Mouse (Mus musculus): Measurements from ENCODE around the gene Dnpep.

Gene Dnpep

GRCm38 (mm10) chr1:75327461-75327860, 9.7 kb upstream of the Dnpep start:
- DNase-seq (ENCODE audit: low read depth), result no peak

GRCm38 (mm10) chr1:75319166-75319565, 1.4 kb upstream of the Dnpep start:
- no peak for DNase-seq (ENCODE audit: low read depth)

GRCm38 (mm10) chr1:75318736-75319135, 946 bp upstream of the Dnpep start:
- no peak for DNase-seq (ENCODE audit: low read depth)

GRCm38 (mm10) chr1:75318301-75318700, 511 bp upstream of the Dnpep start:
- no peak for DNase-seq (ENCODE audit: low read depth)

- peak; percentile 73 for DNase-seq (ENCODE audit: low read depth)
Observed at GRCm38 (mm10) chr1:75316861-75317240, 939 bp downstream of the Dnpep start.

GRCm38 (mm10) chr1:75315456-75316365, 2.1 kb downstream of the Dnpep start:
- no peak for DNase-seq (ENCODE audit: low read depth)

DNA sequence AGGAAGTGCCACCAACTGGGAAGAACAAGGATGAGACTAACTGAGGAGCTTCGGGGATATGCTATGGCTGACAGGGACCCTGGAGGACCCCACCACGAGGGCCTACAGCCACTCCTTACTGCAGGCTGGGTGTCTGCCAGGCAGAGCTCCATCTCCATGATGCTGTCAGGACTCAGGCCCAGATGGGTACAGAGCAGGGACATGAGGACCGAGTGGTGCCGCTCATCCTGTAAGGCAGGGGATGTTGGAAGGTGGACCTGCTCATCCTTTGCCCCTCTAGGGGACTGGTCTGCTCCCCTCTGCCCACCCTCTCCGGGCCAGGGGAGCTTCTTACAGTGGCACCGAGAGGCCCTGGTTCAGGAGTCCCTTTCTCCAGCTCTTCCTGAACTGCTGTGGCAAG, 2.8 kb downstream of the Dnpep start:
- no peak for DNase-seq (ENCODE audit: low read depth)

- DNase-seq (ENCODE audit: low read depth), result no peak
Observed at GRCm38 (mm10) chr1:75311694-75312093, 6.1 kb downstream of the Dnpep start.

DNA sequence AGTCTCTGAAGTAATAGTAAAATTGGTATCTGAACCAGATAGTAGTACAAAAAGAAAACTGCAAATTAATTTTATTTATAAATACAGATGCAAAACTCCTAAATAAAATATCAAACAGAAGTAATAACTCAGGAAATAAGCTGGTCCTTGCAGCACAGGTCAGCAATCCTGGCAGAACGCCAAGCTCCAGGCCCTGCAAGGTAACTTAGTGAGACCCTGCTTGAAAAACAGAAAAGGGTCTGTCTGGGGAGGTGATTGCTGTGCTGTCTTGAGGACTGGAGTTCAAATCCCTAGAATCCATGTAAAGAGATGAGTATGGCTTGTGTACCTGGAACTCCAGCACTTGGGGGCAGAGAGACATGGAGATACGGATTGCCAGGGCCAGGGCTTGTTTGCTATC, 13.1 kb downstream of the Dnpep start:
- DNase-seq (ENCODE audit: low read depth), result no peak

GRCm38 (mm10) chr1:75294294-75294693, 23.5 kb downstream of the Dnpep start:
- no peak for DNase-seq (ENCODE audit: low read depth)

- no peak for DNase-seq (ENCODE audit: low read depth)
Observed at GRCm38 (mm10) chr1:75293331-75293701, 24.5 kb downstream of the Dnpep start.

DNA sequence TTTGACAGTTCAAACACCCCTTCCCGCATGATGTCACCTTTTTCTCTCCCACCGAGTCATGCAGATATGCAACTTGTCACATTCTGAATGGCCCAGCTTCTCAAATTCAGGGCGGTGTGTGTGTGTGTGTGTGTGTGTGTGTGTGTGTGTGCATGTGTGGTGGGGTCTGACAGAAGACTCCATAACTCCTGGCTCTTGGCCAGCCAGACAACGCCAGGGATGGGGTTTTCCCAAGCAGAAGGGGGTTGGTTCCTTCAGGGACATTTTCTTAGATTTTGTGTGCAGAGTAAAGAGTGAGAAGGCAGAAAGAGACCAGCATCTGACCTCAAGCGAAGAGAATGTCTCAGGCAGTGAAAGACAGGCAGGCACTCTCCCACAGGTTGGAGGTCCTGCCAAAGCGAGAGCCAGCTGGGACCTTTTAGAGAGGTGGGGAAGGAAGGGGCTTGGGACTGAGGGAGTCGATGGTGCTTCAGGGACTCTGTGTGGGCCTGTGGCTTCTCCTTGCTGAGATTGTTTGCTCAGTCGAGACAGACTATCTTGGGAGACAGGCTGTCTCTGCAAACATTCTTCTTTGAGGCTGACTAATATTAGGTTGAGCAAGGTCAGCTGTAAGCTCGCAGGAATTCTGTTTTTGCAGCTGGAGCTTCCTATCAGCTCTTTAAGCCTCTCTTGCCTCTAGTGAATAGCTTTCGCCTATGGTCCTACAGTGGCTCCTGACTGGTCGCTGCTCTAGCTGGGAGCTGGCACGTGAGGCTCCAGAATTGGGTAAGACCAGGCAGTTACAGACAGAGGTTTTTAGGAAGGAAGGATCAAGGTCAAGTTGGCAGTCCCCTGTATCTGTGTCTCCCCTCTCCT, 25.1 kb downstream of the Dnpep start:
- no peak for DNase-seq (ENCODE audit: low read depth)

DNA sequence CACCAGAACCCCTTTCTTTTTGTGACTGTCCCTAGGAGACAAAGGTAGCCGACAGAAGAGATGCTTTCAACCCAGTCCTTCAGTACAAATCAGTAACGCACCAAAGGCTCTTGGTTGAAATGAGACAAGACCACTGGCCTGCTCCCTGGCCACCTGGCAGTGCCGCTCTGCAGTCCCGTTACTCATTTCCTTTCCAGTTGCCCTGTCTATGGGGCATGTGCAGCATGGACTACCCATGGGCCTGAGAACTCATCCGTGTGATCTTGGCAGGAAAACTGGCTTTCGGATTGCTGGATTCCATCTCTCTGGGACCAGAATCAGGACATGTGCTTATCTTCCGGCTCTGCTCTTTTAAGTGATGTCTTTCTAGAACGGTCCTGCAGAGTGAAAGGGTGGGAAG, 26.5 kb downstream of the Dnpep start:
- DNase-seq (ENCODE audit: low read depth), result no peak

DNA sequence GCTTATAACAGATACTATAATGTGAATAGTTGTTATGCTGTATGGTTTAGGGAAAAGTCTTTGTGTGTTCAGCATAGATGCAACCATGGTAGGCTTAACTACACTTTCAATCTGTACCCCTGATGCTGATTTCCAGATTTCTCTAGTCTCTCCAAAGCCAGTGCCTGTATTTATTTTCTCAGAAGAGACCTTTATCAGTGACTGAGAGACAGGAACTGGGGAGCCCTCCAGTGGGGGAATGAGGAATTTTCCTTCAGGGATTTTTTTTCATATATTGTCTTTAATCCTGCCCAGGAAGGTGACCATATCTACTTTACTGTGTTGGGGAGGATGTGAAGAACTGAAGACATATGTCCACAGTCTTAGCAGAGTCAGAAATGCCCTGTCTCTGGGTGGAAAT, 27.2 kb downstream of the Dnpep start:
- peak; percentile 20 for DNase-seq (ENCODE audit: low read depth)

- no peak for DNase-seq (ENCODE audit: low read depth)
Observed at GRCm38 (mm10) chr1:75289888-75290431, 27.8 kb downstream of the Dnpep start.

DNA sequence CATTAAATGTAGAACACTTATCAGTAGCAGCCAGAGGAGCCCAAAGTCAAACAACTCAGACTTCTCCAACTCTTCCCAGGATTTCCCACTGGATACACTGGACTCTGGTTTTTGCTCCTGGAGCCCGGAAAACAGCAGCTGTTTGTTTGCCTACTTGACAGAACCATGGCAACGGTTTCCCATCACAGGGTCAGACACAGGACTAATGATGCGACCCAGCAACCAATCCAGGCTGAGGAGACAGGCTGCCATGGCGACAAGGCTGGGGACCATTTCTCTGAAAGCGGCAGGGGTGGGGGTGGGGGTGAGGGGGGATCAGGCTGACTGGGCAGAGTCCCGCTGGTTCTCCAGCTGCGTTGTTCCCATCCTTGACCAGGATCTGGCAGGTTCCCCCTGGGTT, 28.4 kb downstream of the Dnpep start:
- no peak for DNase-seq (ENCODE audit: low read depth)

- no peak for DNase-seq (ENCODE audit: low read depth)
Observed at GRCm38 (mm10) chr1:75284911-75285310, 32.9 kb downstream of the Dnpep start.

DNA sequence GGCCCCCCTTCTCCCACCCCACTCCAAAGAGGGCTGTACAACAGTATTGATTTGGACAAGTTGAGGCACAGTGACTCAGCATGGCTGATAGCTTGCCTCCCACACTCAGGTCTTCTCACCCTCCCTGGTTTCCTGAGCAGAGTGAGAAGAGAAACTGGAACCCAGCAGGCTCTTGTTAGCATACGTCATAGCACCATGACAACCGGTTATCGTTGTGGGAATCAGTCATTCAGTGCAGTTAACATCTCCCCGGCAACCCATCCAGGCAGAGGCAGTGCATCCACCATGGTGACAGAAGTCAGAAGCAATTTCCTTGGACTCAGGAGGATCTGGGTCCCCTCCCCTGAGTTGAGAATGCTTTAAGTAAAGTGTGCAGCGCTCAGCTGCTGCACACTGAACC, 34.8 kb downstream of the Dnpep start:
- DNase-seq (ENCODE audit: low read depth), result no peak

DNA sequence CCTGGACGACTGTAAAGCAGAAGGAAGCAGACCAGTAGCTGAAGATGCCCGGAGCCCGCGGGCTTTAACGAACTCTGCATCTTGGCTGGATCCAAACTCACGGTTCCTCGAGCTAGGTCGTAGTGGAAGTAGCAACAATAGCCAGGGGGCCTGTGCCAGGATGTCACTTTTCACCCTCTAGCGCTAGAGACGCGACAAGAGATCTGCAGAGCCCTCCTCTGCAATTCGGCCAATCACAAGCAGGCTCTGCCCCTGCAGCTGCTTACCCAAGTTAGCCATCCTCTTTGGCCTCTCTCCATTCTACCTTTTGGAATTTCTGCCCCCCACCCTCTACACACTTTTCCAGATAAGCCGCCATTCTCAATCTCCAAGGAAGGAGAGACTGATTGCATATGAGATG, 39.6 kb downstream of the Dnpep start, which contains the start of gene Resp18:
Resp18 (minus strand) TSS at position 188 of the 400 bp plus-strand sequence.
- DNase-seq (ENCODE audit: low read depth), result no peak

DNA sequence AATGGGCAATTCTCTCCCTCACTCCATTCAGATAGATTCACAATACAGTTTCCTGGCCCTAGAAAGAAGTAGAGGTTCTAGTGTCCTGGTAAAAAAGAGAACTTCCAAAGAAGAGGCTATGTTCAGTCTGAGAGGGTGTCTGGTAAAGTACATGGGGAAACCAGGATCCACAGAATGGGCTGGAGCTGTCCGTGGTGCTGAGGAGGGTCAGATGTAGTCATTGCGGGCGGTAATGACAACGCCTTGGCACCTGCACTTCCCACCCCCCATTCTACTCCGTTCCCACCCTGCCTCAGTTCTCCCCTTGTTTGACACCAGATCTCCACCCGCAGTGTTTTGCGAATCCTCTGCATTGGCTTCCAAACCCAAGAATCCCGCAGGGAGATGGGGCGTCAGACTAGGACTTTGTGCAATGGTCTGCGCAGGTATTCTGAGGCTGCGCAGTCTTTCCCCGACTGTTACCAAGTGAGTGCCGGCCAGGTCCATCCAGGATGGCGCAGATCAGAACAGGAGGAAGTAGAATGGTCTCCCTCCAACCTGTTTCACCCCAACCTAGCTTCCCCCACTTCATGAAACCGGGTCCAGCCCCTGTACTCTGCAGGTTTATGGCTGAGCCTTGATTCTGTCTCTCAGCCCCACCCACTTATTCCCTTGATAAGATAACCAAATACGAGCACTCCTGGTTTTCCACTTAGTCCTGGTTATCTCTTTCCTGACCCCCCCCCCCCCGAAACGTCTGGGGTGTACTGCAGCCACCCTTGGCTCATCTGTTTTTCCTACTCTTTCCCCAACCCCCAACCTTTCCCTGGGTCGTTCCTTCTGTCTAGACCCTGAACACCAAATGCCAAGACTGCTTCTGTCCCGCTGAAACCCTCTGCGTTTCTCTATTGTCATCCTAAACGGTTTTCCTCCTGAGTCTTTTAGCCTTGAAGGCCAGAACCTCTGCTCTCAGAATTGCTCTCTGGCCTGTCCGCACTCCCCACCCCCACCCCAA, 40.3 kb downstream of the Dnpep start:
- DNase-seq (ENCODE audit: low read depth), result peak; percentile 46

GRCm38 (mm10) chr1:75264091-75264880, 53.5 kb downstream of the Dnpep start, which contains the start of gene Ptprn:
Gene Ptprn (minus strand): TSS chr1:75264502.
- no peak for DNase-seq (ENCODE audit: low read depth)
